Mouse (Mus musculus) kidney, adult 11 months (tissue): ENCODE results near the gene Zfand3.

Source experiments
- DNase-seq: peaks from one replicate; pipeline ENCODE4 v3.0.0; 2022

The Zfand3 gene

GRCm38 (mm10) chr17:30196401-30197279, 192.1 kb downstream of the Zfand3 start:
- peak; percentile 1 for DNase-seq

DNA sequence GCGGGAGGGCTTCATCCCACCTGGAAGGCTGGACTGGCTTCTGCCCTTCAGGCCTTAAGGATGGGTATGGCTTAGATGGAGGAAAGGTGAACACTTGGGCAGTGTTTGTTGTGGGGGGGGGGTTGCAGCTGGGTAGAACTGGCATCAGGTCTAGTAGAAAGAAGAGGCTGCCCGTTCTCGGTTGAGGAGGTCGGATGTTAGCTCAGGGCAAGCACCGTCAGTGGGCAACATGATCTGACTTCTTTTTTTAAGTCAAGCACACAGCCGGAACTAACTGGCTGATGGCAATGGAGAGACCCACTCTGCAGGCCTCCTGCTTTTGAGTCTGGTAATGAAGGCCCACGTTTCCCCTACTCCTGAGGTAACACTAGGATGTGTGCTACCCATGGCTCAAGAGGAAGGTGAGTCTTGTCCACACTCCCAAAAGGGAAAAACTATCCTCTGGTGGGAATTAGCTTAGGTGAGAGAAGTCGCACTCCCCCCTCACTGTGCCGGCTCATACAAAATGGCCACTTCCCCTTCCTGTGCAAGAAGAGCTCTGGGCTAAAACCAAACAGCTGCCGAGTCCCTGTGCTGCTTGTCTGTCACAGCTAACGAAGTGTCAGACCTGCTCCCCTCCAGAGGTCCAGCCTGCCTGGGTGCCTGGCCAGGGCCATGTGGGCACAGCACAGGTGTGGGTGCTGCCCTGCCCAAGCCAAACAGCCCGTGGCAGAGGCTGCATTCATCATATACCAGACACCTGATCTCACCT, 192.9 kb downstream of the Zfand3 start:
- no peak for DNase-seq

- no peak for DNase-seq
Observed at GRCm38 (mm10) chr17:30198422-30198821, 193.9 kb downstream of the Zfand3 start.

DNA sequence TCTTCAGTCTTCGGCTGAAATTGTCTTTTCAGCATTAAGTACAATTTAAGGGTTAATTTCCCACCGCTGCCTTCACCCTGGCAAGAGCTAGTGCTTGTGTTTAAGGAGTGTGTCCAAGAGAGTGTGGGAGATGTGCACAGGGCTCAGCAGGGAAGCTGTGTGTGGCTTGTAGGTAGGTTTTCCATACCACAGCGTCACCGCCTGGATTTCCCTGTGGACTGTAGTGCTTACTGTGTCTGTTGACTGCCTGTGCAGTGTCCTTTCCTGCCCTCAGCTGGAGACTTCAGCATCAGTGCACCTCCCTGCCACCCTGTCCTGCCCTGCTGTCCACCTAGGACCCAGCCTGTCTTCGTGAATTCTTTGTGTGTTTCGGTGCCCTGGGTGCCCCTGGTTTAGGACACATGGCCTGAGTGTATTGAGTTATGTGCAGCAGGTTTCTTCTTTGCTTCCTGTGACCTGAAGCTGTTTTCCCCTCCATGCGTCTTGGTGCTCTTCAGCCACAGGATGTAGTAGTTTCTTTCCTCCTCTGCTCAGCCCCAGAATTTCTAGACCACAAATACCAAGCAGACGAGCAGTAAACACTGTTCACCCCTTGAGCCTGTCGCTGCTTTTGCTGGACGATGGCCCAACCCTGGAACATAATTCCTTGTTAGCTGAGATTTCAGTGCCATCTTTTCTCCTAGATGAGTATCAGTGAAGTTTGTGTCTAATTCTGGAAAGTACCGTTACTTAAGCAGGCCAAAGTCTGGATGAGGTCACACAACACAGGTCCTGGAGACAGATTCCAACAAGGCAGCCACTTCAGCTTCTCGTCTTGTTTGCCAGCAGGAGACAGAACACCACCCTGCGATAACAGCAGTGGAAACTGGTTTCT, 195.1 kb downstream of the Zfand3 start:
- DNase-seq, result no peak

- no peak for DNase-seq
Observed at GRCm38 (mm10) chr17:30200283-30200682, 195.8 kb downstream of the Zfand3 start.

DNA sequence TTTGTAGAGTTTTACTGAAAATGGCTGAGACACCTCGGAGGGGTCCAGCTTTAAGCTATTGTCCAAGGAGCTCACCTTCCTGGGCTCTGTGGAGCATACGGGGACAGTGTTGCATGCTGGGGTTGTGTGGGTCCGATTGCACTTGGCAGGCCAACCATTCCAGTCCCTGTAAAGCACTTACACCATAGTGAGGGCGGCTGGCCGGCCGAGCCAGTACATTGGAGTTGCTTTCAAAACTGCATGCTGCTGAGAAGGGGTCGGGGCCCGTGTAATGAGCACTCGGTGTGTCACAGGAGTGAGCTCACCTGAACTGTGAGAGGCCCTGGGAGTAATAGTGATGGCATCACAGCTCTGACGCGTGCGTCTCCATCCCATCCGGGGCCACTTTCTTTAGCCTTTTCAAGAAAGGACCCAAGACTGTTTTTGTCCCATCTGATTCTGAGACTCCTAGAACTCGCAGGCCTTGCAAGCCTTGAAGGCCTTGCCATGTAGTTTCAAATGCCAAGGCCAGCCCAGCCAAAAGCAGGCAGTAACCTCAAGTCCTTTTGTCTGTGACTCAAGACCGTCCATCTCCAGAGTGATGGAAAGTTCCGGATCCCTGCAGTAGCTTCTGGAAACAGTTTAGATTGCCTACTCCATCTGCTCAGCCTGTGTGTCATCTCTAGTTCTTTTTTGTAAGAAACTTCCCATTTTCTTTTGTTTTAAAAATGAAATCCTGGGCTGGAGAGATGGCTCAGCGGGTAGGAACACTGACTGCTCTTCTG, 200.7 kb downstream of the Zfand3 start:
- DNase-seq, result no peak

DNA sequence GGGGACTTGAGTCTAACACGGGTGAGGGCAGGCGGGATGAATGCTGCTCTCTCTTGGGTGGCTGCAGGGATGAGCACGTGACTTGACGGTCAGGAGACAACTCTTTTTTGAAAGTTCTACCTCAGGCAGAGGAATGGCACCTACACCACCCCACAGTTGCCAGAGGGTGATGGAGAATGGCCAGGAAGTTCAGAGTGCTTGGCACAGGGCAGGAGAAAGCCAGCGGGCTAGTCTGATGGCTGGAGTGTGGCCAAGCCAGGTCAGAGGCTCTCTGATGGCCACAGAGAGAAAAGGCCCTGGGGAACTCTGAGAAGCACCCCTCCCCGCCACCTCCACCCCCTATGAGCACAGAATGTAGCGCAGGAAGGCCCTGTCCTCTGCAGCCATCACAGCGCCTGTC, 205.7 kb downstream of the Zfand3 start:
- DNase-seq, result no peak

GRCm38 (mm10) chr17:30210936-30211335, 206.4 kb downstream of the Zfand3 start:
- DNase-seq, result peak; percentile 53

DNA sequence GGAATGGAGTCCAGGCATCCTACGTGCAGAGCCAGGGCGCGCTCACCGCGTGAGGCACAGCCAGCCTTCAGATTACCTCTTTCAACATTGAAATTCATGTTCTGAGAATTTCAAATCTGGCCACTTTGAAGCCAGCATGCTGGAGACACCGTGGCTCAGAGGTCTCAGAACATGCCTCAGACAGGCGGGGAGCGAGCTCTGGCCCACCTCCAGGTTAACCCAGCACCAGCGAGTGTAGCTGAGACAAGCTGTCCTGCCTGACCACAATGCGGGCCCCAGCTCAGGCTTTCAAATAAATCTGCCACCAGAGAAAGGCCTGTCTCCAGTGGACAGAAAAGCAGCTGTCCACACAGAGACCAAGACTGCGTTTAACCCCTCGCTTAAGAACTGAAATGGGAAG, 208.1 kb downstream of the Zfand3 start:
- no peak for DNase-seq

GRCm38 (mm10) chr17:30213371-30213770, 208.8 kb downstream of the Zfand3 start:
- DNase-seq, result no peak

GRCm38 (mm10) chr17:30214393-30214792, 209.9 kb downstream of the Zfand3 start:
- DNase-seq, result no peak

GRCm38 (mm10) chr17:30215741-30216140, 211.2 kb downstream of the Zfand3 start:
- no peak for DNase-seq

GRCm38 (mm10) chr17:30221677-30222076, 217.1 kb downstream of the Zfand3 start:
- no peak for DNase-seq

DNA sequence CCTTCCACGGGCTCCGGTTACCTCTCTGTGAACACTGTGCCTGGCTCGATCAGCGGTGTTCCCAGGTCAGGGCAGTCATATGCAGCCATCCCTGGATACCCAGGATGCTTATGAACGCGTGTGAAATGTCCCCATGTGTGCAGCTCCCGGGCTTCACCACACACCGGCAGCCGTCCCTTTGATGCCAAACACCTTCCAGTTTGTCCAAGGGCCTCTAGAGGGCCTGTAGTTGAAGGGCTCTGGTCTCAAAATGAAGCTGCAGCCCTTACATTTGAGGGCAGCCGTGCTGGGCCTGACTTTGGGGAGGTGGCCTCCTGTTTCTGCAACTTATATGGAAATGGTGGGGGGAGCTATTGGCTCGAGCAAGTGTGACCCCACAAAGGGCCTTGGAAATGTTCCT, 217.8 kb downstream of the Zfand3 start:
- DNase-seq, result no peak

- DNase-seq, result no peak
Observed at GRCm38 (mm10) chr17:30222837-30223236, 218.3 kb downstream of the Zfand3 start.

DNA sequence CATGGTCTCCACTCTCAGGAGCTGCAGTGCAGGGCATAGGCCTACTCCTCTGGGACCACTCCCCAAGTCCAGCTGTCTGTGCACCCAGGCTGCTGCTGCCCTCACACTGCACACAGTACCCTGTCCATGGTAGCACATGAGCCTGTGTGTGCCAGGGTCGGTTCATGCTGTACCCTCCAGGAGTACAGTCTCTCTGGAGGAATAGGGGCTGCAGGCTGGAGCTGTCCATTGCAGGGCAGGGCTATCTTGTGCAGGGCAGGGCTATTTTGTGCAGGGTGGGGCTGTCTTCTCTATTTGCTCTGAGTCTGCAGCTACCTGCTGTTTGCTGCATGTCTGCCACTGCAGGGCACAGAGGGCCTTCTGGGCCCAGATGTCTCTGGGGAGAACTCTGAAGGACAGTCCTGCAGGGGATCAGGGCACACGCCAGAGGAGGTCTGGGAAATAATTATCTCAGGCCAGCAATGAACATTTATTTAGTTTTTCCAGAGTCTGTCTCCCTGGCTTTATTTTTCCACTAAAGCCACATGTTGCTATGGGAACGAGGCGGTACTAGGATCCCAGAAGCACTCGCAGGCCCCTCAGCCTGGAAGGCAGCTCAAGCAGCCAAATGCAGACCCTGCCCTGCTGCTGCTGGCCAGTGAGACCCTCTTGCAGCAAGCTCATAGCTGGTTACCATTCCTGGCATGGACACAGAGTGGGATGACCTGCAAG, 220.7 kb downstream of the Zfand3 start:
- no peak for DNase-seq

DNA sequence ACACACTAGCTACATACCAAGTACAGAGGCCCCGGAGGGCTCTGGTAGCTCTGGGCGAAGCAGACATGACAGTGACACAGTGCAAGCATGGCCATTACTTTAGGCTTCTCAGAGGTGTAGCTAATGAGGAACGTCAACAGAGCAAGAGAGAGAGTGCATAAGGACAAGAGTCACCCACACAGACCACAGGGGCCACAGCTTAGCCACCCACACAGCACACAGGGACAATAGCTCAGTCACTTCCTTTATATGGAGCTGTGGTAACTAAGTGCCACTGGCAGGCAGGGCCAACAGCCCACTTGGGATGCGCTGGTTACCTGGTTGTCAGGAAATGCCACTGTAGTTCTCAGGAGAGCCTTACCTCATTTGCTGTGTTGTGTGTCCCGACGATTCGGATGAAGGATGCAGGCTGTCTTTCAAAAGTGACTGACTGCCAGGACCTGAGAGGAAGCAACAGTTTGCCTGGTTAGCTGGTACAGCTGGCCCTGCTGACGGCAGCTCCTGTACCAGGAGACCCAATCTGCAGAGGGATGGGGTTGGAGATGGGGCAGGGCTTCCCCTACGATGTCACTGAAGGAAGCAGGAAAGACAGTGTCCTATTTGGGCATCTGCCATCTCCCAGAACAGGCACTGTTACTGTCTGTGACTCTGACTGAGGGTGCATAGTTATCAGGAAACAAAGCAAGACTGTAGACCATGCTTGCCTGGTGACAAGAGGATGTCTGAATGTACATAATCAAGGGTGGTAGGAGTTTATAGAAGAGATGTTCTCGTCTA, 224.1 kb downstream of the Zfand3 start:
- DNase-seq, result no peak

- no peak for DNase-seq
Observed at GRCm38 (mm10) chr17:30230428-30230827, 225.9 kb downstream of the Zfand3 start.

DNA sequence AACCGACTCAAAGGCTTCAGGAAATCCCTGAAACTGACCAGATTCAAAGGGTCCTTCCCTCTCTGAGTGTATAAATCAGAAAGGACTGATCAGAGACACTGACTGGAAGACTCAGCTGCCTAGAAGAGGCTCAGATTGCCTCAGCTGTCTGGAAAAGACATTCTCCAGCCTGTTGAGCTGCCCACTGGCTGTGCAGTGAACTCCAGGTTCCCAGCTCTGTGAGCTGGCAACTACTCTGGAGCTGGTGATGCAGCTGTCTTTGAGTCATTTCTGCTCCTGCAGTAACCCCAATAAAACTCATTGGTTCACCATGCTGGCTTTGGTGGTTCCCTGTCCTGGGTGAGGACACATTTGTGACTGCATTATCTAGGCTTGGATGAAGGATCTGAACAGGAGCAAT, 226.9 kb downstream of the Zfand3 start:
- DNase-seq, result no peak

- no peak for DNase-seq
Observed at GRCm38 (mm10) chr17:30232698-30233097, 228.2 kb downstream of the Zfand3 start.

GRCm38 (mm10) chr17:30235380-30235779, 230.8 kb downstream of the Zfand3 start:
- no peak for DNase-seq
